Mouse (Mus musculus) hindbrain, embryonic 11.5 days (tissue): ENCODE measurements around the gene Xirp1. TPM values are rescaled to one million over a fixed set of nuclear protein-coding genes. Genes with fewer than 3 reads are reported as not detected.
"Not testable (repeated sequence)": the region's sequence is repeated elsewhere in the genome, so short reads cannot be mapped to it uniquely, and the experiment has no call there.

Source experiments
- ATAC-seq: fragments of 200-750 bp; cut with Nextera tagmentation; 2 replicates; pipeline ENCODE4 v1.8.0; 2017; ENCODE audit warnings: mild to moderate bottlenecking, moderate TSS enrichment, moderate library complexity; ENCODE audit not compliant: low FRiP score
- DNase-seq: peaks from one replicate; pipeline ENCODE4 v3.0.0-alpha.2; 2015; ENCODE audit warnings: low spot score
- H3K27ac ChIP-seq: fragments of 300-500 bp; sonication (generic); 2 replicates; pipeline ENCODE4 v1.5.1; 2014; ENCODE audit warnings: mild to moderate bottlenecking, low read depth, low read length
- H3K27me3 ChIP-seq: fragments of 300-500 bp; sonication (generic); 2 replicates; pipeline ENCODE4 v1.6.1; 2014; ENCODE audit warnings: mild to moderate bottlenecking, low read length, moderate library complexity, mixed read lengths; ENCODE audit not compliant: control insufficient read depth, insufficient read depth
- H3K36me3 ChIP-seq: fragments of 300-500 bp; sonication (generic); 2 replicates; pipeline ENCODE4 v1.6.1; 2014; ENCODE audit warnings: mild to moderate bottlenecking, low read length, moderate library complexity, mixed read lengths; ENCODE audit not compliant: control insufficient read depth, insufficient read depth
- H3K4me1 ChIP-seq: fragments of 300-500 bp; sonication (generic); replicated peaks from 2 replicates; pipeline ENCODE4 v1.6.1; 2014; ENCODE audit warnings: low read length, mixed read lengths; ENCODE audit not compliant: control insufficient read depth, insufficient read depth
- H3K4me2 ChIP-seq: fragments of 300-500 bp; sonication (generic); replicated peaks from 2 replicates; pipeline ENCODE4 v1.6.1; 2014; ENCODE audit warnings: mild to moderate bottlenecking, low read depth, low read length
- H3K4me3 ChIP-seq: fragments of 300-500 bp; sonication (generic); 2 replicates; pipeline ENCODE4 v1.5.1; 2014; ENCODE audit warnings: low read depth, low read length
- H3K9ac ChIP-seq: fragments of 300-500 bp; sonication (generic); 2 replicates; pipeline ENCODE4 v1.6.1; 2014; ENCODE audit warnings: low read depth, low read length
- H3K9me3 ChIP-seq: fragments of 300-500 bp; sonication (generic); 2 replicates; pipeline ENCODE4 v1.6.1; 2016; ENCODE audit warnings: low read length; ENCODE audit not compliant: control insufficient read depth
- WGBS: fragments of 180-500 bp; shearing (Covaris S2); extraction: QIAGEN DNeasy Blood & Tissue Kit; methylation state at CpG from one replicate; pipeline ENCODE4 v1.1.7; 2014; 5-methylcytosine and 5-hydroxymethylcytosine counted together
- polyA plus RNA-seq: library from polyadenylated mRNA; unstranded; fragments of >200 nt; fragmentation: Nextera tagmentation; extraction: Ambion mirVana; gene quantifications from 2 replicates; pipeline ENCODE4 v1.2.1, GENCODE M21; 2014

The Xirp1 gene
- polyA plus RNA-seq, 1 experiment from 2014 or later: not detected

DNA sequence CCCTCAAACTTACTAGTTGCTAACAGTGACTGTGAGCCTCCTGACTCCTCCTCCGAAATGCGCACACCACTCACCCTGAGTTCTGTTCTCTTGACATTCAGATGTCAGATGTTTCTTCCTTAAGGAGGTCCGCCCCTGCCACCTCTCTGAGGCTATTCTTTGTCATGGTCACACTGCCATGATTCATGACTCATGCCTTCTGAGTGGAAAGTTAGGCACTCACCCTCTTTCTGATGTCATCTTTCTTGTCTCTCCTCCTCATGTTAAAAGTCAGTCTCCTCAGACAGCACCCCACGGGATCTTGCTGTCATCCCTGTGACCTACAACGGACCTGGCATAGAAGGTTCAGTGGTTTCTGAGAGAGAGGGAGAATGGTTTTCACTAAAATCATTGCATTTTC, 10.6 kb downstream of the Xirp1 start:
- Histone ChIP-seq H3K9me3 (no peaks in the 10 kb centered on the region), H3K27me3 (no peaks in the 10 kb centered on the region; the same call in 1 of the 2 replicates), H3K4me2 (no peak overlapping the region), H3K36me3 (no peaks in the 10 kb centered on the region), H3K4me1 (no peaks in the 10 kb centered on the region; the same call in 1 of the 2 replicates), H3K27ac (no peak overlapping the region), H3K9ac (no peak overlapping the region), H3K4me3 (no peak overlapping the region)
- ATAC-seq: no peak
- no peak for DNase-seq
- 86% methylated on average over 5 of the region's 5 CpGs for WGBS

DNA sequence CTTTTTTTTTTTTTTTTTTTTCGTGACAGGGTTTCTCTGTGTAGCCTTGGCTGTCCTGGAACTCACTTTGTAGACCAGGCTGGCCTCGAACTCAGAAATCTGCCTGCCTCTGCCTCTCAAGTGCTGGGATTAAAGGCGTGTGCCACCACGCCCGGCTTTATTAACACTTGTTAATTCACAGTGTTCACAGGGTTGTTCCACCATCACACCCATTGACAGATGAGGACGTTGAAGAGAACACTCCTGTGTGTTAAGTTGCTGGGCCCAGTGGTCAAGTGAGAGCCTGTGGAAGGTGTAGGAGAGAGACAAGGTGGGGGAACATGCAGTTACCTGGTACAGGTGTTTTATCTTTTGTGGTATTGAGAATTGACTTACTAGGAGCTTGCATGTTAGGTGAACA, 11.2 kb downstream of the Xirp1 start:
- H3K4me1 ChIP-seq, H3K9ac ChIP-seq, ATAC-seq, H3K9me3 ChIP-seq, H3K4me2 ChIP-seq, H3K4me3 ChIP-seq, H3K27me3 ChIP-seq, H3K27ac ChIP-seq, H3K36me3 ChIP-seq, DNase-seq: not testable (repeated sequence)
- WGBS: 90% methylated on average over 6 of the region's 6 CpGs

DNA sequence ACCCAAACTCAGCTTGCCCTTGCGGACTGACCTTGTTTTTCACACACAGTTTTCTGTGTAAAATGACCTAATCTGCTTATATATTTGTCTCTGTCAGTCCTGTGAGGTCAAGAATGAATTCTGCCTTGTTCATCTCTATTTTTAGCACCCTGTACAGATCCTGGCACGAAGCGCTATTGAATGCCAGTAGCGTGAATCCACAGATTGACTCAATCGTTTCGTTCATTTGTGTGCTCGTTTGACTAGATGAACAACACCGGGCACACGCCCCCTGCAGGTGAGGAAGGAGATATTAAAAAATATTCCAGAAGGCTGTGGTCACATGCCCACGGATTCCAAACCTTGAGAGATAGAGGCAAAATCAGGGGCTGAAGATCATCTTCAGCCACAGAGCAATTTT, 11.9 kb downstream of the Xirp1 start:
- H3K4me1 ChIP-seq: no peaks in the 10 kb centered on the region
- ATAC-seq (peak; percentile 73), DNase-seq (peak; percentile 87)
- no peak overlapping the region for H3K27ac ChIP-seq
- WGBS: 2% methylated on average over 10 of the region's 10 CpGs
- peak overlapping the region; percentile 77 for H3K4me2 ChIP-seq
- no peak overlapping the region for H3K9ac ChIP-seq
- no peaks in the 10 kb centered on the region for H3K9me3 ChIP-seq
- H3K27me3 ChIP-seq: no peaks in the 10 kb centered on the region; the same call in 1 of the 2 replicates
- no peaks in the 10 kb centered on the region for H3K36me3 ChIP-seq
- H3K4me3 ChIP-seq: peak overlapping the region; percentile 35

DNA sequence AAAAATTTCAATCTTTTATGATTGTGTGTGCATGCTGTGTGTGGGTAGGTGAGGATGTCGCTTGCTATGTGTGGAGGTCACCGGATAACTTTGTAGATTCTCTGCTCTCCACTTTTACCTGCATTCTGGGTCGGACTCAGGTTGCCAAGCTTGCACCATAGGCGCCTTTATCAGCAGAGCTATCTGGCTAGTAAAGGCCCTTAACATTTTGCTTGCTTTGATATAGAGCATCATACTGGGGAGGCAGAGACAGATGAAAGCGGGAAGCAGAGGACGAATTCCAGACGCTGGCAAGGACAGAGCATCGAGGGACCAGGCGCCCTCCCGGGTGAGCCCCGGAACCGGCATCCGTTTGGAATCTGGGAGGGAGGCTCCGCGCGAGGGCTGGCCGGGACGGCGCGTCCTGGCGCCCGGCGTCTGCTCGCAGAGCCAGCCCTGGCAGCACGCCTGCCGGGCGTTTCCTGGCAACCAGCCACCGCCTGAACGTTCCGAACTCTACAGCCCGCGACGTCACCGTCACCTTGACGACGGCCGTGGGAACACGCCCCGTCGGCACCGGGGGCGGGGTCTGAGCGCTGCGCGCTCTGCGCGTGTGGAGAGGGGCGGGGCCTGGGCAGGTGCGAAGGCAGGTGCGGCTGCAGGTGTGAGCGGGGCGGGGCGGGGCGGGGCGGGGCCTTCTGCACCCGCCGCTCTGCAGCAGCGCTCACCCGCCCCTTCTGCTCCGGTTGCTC, 12.5 kb downstream of the Xirp1 start:
- ATAC-seq (peak; percentile 94), DNase-seq (peak; percentile 96)
- Histone ChIP-seq H3K4me1 (no peaks in the 10 kb centered on the region), H3K27me3 (no peaks in the 10 kb centered on the region; the same call in 1 of the 2 replicates), H3K36me3 (no peaks in the 10 kb centered on the region), H3K4me2 (peak overlapping the region; percentile 77), H3K4me3 (peak overlapping the region; percentile 35), H3K9ac (no peak overlapping the region), H3K27ac (peak overlapping the region; percentile 72), H3K9me3 (no peaks in the 10 kb centered on the region)
- 3% methylated on average over 60 of the region's 60 CpGs for WGBS

DNA sequence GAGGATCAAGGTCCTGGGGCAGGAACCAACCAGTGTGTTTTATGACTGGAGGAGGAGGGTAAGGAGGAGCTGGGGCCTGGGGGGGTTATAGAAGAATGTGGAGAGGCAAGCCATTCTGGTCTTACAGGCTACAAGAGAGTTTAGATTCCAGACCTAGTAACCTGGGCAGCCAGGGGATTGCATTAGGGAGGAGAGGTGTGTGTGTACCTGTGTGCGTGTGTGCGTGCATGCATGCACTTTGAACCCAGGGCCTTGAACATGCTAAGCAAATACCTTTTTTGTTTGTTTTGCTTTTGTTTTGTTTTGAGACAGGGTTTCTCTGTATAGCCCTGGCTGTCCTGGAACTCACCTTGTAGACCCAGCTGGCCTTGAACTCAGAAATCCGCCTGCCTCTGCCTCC, 13.5 kb downstream of the Xirp1 start:
- DNase-seq (no peak), ATAC-seq (no peak)
- WGBS: 95% methylated on average over 3 of the region's 3 CpGs
- no peaks in the 10 kb centered on the region for H3K36me3 ChIP-seq
- no peaks in the 10 kb centered on the region for H3K9me3 ChIP-seq
- H3K4me2 ChIP-seq: no peak overlapping the region
- no peak overlapping the region for H3K9ac ChIP-seq
- no peaks in the 10 kb centered on the region for H3K4me1 ChIP-seq
- no peak overlapping the region for H3K4me3 ChIP-seq
- H3K27me3 ChIP-seq: no peaks in the 10 kb centered on the region; the same call in 1 of the 2 replicates
- H3K27ac ChIP-seq: no peak overlapping the region

DNA sequence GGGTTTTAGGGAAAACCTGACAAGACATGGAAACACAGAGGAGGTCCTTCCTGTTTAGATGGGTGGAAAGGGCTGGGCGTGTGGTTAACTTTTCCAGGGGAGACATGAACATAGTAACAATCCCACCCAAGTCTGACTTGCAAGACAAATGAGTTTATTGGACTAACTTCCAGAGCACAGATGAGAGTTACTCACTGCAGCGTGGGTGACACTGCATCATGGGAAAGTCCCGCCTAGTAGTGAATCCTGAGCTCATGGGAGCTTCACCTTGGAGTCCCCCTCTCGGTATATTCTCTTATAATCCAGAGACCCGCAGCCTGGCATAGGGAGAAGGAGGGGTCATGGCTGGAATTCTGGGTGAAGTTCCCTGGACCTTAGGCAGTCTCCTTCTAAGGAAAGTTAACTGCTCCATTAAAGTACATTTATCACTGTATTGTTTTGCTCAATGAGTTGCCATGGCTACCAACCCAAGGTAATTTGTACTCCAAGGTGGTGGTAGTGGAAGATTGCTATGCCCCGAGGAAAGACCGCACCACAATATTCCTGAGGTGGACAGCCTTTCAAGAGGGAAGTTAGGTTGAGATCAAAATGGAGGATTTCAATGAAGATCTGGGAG, 14.1 kb downstream of the Xirp1 start:
- H3K9ac ChIP-seq: no peak overlapping the region
- no peak overlapping the region for H3K27ac ChIP-seq
- no peaks in the 10 kb centered on the region for H3K36me3 ChIP-seq
- no peak overlapping the region for H3K4me3 ChIP-seq
- no peaks in the 10 kb centered on the region for H3K4me1 ChIP-seq
- no peak overlapping the region for H3K4me2 ChIP-seq
- no peaks in the 10 kb centered on the region; the same call in 1 of the 2 replicates for H3K27me3 ChIP-seq
- ATAC-seq (no peak), DNase-seq (no peak)
- WGBS: 77% methylated on average over 7 of the region's 7 CpGs
- H3K9me3 ChIP-seq: no peaks in the 10 kb centered on the region

DNA sequence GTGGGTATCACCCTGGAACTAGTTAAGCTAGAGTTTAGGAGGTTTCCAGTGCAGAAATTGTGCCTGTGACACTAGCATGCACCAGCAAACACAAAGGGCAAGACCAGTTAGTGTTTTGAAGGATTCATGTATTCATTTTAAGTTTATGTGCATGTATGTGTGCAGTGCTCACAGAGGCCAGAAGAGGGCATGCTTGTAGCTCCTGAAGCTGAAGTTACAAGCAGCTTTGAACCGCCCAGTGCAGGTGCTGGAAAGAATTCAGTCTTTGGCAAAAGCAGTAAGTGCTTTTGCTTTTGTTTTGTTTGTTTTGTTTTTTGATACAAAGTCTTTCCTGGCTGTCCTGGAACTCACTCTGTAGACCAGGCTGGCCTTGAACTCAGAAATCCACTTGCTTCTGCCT, 15.6 kb downstream of the Xirp1 start:
- no peaks in the 10 kb centered on the region for H3K4me1 ChIP-seq
- no peaks in the 10 kb centered on the region for H3K36me3 ChIP-seq
- H3K27me3 ChIP-seq: no peaks in the 10 kb centered on the region; the same call in 1 of the 2 replicates
- ATAC-seq (no peak), DNase-seq (no peak)
- WGBS: 100% methylated on average over 1 of the region's 1 CpGs
- H3K9ac ChIP-seq: no peak overlapping the region
- H3K4me2 ChIP-seq: no peak overlapping the region
- no peak overlapping the region for H3K4me3 ChIP-seq
- H3K27ac ChIP-seq: no peak overlapping the region
- H3K9me3 ChIP-seq: no peaks in the 10 kb centered on the region

DNA sequence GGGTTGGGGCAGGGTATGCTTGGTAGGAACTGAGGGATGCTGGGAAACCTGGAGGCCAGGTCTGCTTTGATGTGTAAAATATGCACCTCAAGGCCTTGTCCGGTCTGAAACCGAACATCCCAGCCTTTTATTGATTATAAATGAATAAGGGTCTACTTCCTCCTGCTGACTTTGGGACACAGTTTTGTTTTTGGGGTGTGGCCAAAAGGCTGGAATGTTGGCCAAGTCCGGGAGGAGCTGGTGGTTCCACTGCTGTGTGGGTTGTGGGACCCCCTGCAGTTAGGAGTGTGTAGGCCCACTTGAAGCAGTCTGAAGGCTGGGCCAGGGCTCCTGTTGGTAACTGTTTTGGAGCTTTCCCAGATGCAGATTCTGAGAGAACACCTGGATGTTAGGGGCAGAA, 17.5 kb downstream of the Xirp1 start:
- no peak overlapping the region for H3K27ac ChIP-seq
- H3K4me1 ChIP-seq: 0 out of 2 replicates have a peak, but pooled peaks cover 3% of the 10 kb centered on the region
- no peaks in the 10 kb centered on the region for H3K36me3 ChIP-seq
- H3K9me3 ChIP-seq: no peaks in the 10 kb centered on the region
- H3K4me2 ChIP-seq: no peak overlapping the region
- no peaks in the 10 kb centered on the region; the same call in 1 of the 2 replicates for H3K27me3 ChIP-seq
- 67% methylated on average over 3 of the region's 3 CpGs for WGBS
- H3K9ac ChIP-seq: no peak overlapping the region
- no peak overlapping the region for H3K4me3 ChIP-seq
- DNase-seq (no peak), ATAC-seq (no peak)

DNA sequence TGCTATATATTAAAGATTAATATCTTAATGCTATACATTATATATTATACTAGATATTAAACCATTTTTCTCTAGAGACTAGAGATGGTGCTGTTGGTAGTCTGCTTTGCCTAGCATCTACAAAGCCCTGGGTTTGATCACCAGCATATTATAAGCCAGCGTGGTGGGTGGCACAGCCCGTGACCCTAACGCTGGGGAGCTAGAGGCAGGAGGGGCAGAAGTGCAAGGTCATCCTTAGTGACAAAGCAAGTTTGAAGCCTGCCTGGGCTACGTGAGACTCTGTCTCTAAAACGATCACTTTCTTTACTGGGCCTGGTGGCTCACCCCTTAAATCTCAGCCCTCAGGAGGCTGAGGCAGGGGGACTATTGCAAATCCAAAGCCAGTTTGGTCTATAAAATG, 20.5 kb downstream of the Xirp1 start:
- Histone ChIP-seq H3K4me2 (no peak overlapping the region), H3K36me3 (no peaks in the 10 kb centered on the region), H3K27me3 (no peaks in the 10 kb centered on the region), H3K9me3 (no peaks in the 10 kb centered on the region), H3K4me1 (0 out of 2 replicates have a peak, but pooled peaks cover 3% of the 10 kb centered on the region), H3K27ac (no peak overlapping the region), H3K9ac (no peak overlapping the region), H3K4me3 (no peak overlapping the region)
- DNase-seq: no peak
- ATAC-seq: no peak
- WGBS: 80% methylated on average over 5 of the region's 5 CpGs
